Mouse (Mus musculus) spleen, adult 10 weeks (tissue): ENCODE measurements around the gene Ldha. TPM values are rescaled to one million over a fixed set of nuclear protein-coding genes. Genes with fewer than 3 reads are reported as not detected.

Source experiments
- polyA plus RNA-seq: library from polyadenylated mRNA; stranded (reverse); fragments of 350-450 nt; fragmentation: Illumina TruSeq; extraction: RNeasy Lipid Tissue Mini Kit (QIAGEN cat#74804); gene quantifications from one replicate; pipeline ENCODE4 v1.2.3, GENCODE M21; 2015; ENCODE audit warnings: low replicate concordance; ENCODE audit not compliant: insufficient read depth

Ldha gene
- polyA plus RNA-seq: 238 TPM

DNA sequence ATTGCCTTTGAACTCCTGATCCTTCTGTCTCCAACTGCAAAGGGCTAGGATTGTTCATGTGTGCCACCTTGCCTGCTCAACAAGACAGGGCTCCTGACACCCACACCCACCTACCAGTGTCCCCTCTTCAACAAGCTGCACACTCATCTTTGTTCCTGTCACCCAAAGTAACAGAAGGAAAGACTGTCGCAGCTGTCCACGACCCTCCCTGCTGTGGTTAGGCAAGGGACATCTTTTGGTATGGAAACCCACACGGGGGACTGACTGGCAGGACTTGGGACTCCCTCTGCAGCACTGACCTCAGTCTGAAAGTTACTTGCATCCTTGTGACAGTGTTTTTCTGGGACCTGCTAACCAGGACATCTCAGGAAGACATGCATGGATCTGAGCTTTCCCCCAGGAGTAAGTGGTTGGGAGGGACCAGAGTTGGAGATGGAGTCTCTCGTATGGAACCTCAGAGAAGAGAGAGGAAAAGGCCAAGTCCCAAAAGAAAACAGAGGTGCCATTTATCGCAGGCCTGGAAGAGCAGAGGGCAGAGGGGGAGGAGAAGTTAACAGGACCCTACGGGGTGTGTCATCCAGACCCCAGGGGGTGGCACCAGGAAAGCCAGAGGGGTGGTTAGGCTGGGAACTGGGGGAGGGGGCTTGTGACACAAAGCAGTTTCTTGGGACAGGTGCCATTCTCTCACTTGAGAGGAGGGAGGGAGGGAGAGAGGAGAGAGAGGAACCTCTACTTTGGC, at the start of gene Ldha:
Gene Ldha, plus strand, starts transcription at position 689 of the 739 bp plus-strand sequence.

GRCm38 (mm10) chr7:46795287-46796205, 45.7 kb upstream of the Ldha start, which contains the start of the genes Hps5 and Gtf2h1:
TSS of gene Hps5 (minus strand) at chr7:46796064.
TSS of gene Gtf2h1 (plus strand) at chr7:46796103.

DNA sequence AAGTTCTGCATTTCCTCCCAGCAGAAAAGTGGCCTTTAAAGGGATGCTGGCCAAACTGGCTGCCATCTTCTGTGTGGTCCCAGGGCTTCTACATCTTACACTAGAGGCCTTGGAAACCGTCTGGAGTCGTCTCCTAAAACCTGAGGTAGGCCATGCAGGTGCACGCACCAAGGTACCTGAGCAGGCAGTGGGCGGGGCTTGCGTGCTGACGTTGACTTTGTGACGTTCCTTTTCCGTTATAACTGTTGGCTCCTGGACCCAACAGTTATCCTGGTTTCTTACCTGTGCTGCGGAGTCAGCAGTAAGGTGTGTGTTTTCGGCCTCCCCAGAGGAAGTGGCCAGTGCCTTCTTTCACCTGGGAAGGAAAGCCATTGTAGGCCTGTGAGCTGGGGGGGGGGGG, 19.7 kb downstream of the Ldha start, which contains the start of gene Ldhc:
Gene Ldhc, plus strand, starts transcription at position 208 of the 400 bp plus-strand sequence.

Other genes starting within 250 kb of the Ldha start
- 7.7 TPM for gene Sergef, start 201.7 kb upstream of the Ldha start, polyA plus RNA-seq
- 0.19 TPM for gene Tph1, start 168.9 kb upstream of the Ldha start, polyA plus RNA-seq
- 12.1 TPM for gene Saal1, start 130.8 kb upstream of the Ldha start, polyA plus RNA-seq
- gene Saa3, start 125.8 kb upstream of the Ldha start, polyA plus RNA-seq: 1.1 TPM
- gene Saa4, start 108.9 kb upstream of the Ldha start, polyA plus RNA-seq: not detected
- gene Saa1, start 98.5 kb upstream of the Ldha start, polyA plus RNA-seq: not detected
- not detected for gene Saa2, start 89.7 kb upstream of the Ldha start, polyA plus RNA-seq
- 62.5 TPM for gene Hps5, start 45.4 kb upstream of the Ldha start, polyA plus RNA-seq
- 56.3 TPM for gene Gtf2h1, start 45.4 kb upstream of the Ldha start, polyA plus RNA-seq
- not detected for gene Ldhc, start 19.7 kb downstream of the Ldha start, polyA plus RNA-seq
- gene Tsg101, start 78.5 kb downstream of the Ldha start, polyA plus RNA-seq: 96.7 TPM
- 11.0 TPM for gene Uevld, start 117.1 kb downstream of the Ldha start, polyA plus RNA-seq
- gene Gm9999, start 142.1 kb downstream of the Ldha start, polyA plus RNA-seq: not detected
- 29.6 TPM for gene Spty2d1, start 166.9 kb downstream of the Ldha start, polyA plus RNA-seq
- 24.0 TPM for gene Tmem86a, start 209.1 kb downstream of the Ldha start, polyA plus RNA-seq